ENCODE assay signal across 10 mouse cellular contexts in the genomic region with DNA sequence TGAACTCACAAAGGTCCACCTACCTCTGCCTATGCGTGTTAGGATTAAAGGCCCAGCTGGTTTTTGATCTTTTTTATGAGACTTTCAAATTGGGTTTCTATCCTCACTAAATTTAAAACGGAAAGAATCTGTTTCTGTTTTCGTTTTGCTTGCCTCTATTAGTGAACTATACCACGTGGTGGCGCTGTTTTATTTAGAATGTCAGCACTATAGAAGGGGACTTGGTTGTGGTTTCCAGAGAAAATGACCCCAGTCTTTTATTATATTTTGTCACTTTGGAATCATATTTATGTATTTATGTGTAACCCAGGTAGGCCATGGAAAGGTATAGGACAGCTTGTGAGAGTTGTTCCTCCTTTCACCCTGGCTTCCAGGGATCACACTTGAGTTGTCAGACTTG. TPM values are rescaled to one million over a fixed set of nuclear protein-coding genes. Genes with fewer than 3 reads are reported as not detected.
DNase-seq lines count a peak whose midpoint lies in the region; ATAC-seq lines count a peak whose summit lies in the region.
"Had no signal": no experiment of that assay in that cellular context is flagged by ENCODE, and none has a peak within 500 bp of the region (broad histone marks: within the 10 kb centered on the region; RNA-seq: fewer than 3 reads in every experiment).

No protein-coding gene starts in this region.

- peak; percentile 7 for DNase-seq in hindbrain, embryonic 10.5 days (ENCODE audit: low spot score)
- DNase-seq in 416B (ENCODE audit: low read depth), result peak; percentile 68
- DNase-seq in Muller cell, postnatal 12 days (ENCODE audit: inconsistent ontology term), result peak; percentile 11
- peak; percentile 81 for DNase-seq in embryo, embryonic 10.5 days (ENCODE audit: low spot score)
- DNase-seq in kidney, postnatal 14 days, result peak; percentile 43
- DNase-seq in lung, postnatal 25 days (ENCODE audit: low spot score), result peak; percentile 46

- H3K4me2 ChIP-seq in hindbrain, embryonic 12.5 days (replicated peaks), result no peak overlapping the region
- H3K4me2 ChIP-seq in forebrain, embryonic 15.5 days (replicated peaks), result no peak overlapping the region
- H3K4me2 ChIP-seq: liver, embryonic 15.5 days; stomach, embryonic 15.5 days had no signal

- no peak overlapping the region for H3K27ac ChIP-seq in hindbrain, embryonic 10.5 days
- H3K27ac ChIP-seq in hindbrain, embryonic 12.5 days, result no peak overlapping the region
- no peak overlapping the region for H3K27ac ChIP-seq in forebrain, embryonic 15.5 days (replicated peaks)
- H3K27ac ChIP-seq: liver, embryonic 15.5 days; stomach, embryonic 15.5 days had no signal

- H3K27me3 ChIP-seq in hindbrain, embryonic 10.5 days (ENCODE audit: insufficient read depth, poor library complexity, severe bottlenecking), result no peaks in the 10 kb centered on the region
- H3K27me3 ChIP-seq in hindbrain, embryonic 12.5 days, result no peaks in the 10 kb centered on the region
- no peaks in the 10 kb centered on the region for H3K27me3 ChIP-seq in forebrain, embryonic 15.5 days
- H3K27me3 ChIP-seq: liver, embryonic 15.5 days; stomach, embryonic 15.5 days had no signal

- no peak overlapping the region for H3K9ac ChIP-seq in hindbrain, embryonic 12.5 days
- H3K9ac ChIP-seq in forebrain, embryonic 15.5 days (replicated peaks), result no peak overlapping the region
- H3K9ac ChIP-seq: liver, embryonic 15.5 days; stomach, embryonic 15.5 days had no signal

- ATAC-seq in hindbrain, embryonic 12.5 days (ENCODE audit: low FRiP score), result no peak
- no peak for ATAC-seq in forebrain, embryonic 15.5 days (replicated peaks)

- 26% methylated on average over 5 of the region's 5 CpGs for WGBS in hindbrain, embryonic 10.5 days
- WGBS in hindbrain, embryonic 12.5 days, result 24% methylated on average over 5 of the region's 5 CpGs
- WGBS in forebrain, embryonic 15.5 days, result 29% methylated on average over 5 of the region's 5 CpGs

- H3K36me3 ChIP-seq in hindbrain, embryonic 10.5 days, result peaks cover 24% of the 10 kb centered on the region
- H3K36me3 ChIP-seq in hindbrain, embryonic 12.5 days, result peaks cover 13% of the 10 kb centered on the region
- no peaks in the 10 kb centered on the region for H3K36me3 ChIP-seq in forebrain, embryonic 15.5 days

- H3K4me3 ChIP-seq in hindbrain, embryonic 10.5 days, result no peak overlapping the region
- no peak overlapping the region for H3K4me3 ChIP-seq in hindbrain, embryonic 12.5 days
- no peak overlapping the region for H3K4me3 ChIP-seq in forebrain, embryonic 15.5 days
- H3K4me3 ChIP-seq: liver, embryonic 15.5 days; stomach, embryonic 15.5 days had no signal

- no peaks in the 10 kb centered on the region for H3K4me1 ChIP-seq in hindbrain, embryonic 10.5 days (replicated peaks)
- no peaks in the 10 kb centered on the region for H3K4me1 ChIP-seq in hindbrain, embryonic 12.5 days
- H3K4me1 ChIP-seq in forebrain, embryonic 15.5 days, result no peaks in the 10 kb centered on the region
- H3K4me1 ChIP-seq: liver, embryonic 15.5 days; stomach, embryonic 15.5 days had no signal

- H3K9me3 ChIP-seq in hindbrain, embryonic 10.5 days, result no peaks in the 10 kb centered on the region
- no peaks in the 10 kb centered on the region for H3K9me3 ChIP-seq in hindbrain, embryonic 12.5 days (replicated peaks)
- H3K9me3 ChIP-seq in forebrain, embryonic 15.5 days, result no peaks in the 10 kb centered on the region
- H3K9me3 ChIP-seq: liver, embryonic 15.5 days; stomach, embryonic 15.5 days had no signal

RNA-seq across cellular contexts. Expression of a gene that starts 44.3 kb away (rescaled TPM):
- polyA plus RNA-seq in hindbrain, embryonic 10.5 days (2016; fragmentation: Nextera tagmentation; extraction: Ambion mirVana), result 6.9 and 9.0 TPM in 2 replicates
- polyA plus RNA-seq in hindbrain, embryonic 12.5 days (2016; fragmentation: Nextera tagmentation; extraction: Ambion mirVana), result 12.9 and 14.9 TPM in 2 replicates
- 9.1 and 9.5 TPM in 2 replicates for polyA plus RNA-seq in forebrain, embryonic 15.5 days (2015; fragmentation: Nextera tagmentation; extraction: Ambion mirVana)

RNA-seq across cellular contexts. Expression of a gene that starts 52.9 kb away (rescaled TPM):
- polyA plus RNA-seq in hindbrain, embryonic 10.5 days (2016; fragmentation: Nextera tagmentation; extraction: Ambion mirVana), result 3.8 and 5.0 TPM in 2 replicates
- polyA plus RNA-seq in hindbrain, embryonic 12.5 days (2016; fragmentation: Nextera tagmentation; extraction: Ambion mirVana), result 5.3 and 5.6 TPM in 2 replicates
- 6.0 and 8.9 TPM in 2 replicates for polyA plus RNA-seq in forebrain, embryonic 15.5 days (2015; fragmentation: Nextera tagmentation; extraction: Ambion mirVana)

Comparison
In these comparisons a context has a peak if more than half of its experiments do, and no peak if none do; other contexts are left out.
1. DNase-seq: peak in every context shown above with its lines; median percentile 81 in embryo, embryonic 10.5 days; 68 in 416B; 46 in lung, postnatal 25 days; 43 in kidney, postnatal 14 days; 11 in Muller cell, postnatal 12 days; 7 in hindbrain, embryonic 10.5 days.